Mouse (Mus musculus) cerebellum, adult (tissue): ENCODE measurements at regions not wholly inside any gene's neighbourhood (a gene's known extent, or its start where the extent isn't known, plus 50 kb on each side); places are given as distances from the start of the nearest gene placed in this dataset.
A peak's percentile ranks its signal among the peaks of the same experiment; 100 is the strongest.

Source experiments
- ATAC-seq: cut with Nextera tagmentation; 2 replicates; pipeline ENCODE4 v1.9.2; 2017; ENCODE audit warnings: mild to moderate bottlenecking, moderate library complexity, mixed read lengths; ENCODE audit not compliant: insufficient number of reproducible peaks, low FRiP score, low TSS enrichment

DNA sequence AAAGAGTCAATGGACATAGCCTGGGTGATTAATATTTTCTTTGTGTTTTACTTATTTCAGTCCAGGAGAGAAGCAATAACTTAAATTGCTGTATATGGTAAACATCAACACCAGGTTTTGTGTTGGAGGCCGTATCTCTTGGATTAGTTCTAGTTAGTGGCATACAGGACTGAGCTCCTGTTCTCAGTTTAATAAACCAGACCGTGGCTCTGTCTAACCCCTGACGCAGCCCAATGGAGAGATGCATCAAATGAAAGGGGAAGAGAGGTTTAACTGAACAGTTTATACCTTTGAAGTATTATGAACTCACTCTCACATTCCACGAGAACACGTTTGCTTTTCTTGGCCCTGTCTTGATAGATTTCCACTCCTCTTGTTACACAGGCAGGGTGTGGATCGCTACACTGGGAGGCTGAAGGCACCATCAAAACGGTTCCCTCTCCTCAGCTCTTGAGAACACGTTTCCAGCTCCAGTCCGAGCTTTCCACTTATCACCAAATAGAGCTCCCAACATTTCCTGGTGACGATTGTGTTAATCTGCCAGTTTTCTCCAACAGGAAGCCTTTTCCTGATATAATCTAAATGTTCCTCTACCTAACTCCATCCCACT lies 54.0 kb upstream of the Cerkl start:
- ATAC-seq = no peak

DNA sequence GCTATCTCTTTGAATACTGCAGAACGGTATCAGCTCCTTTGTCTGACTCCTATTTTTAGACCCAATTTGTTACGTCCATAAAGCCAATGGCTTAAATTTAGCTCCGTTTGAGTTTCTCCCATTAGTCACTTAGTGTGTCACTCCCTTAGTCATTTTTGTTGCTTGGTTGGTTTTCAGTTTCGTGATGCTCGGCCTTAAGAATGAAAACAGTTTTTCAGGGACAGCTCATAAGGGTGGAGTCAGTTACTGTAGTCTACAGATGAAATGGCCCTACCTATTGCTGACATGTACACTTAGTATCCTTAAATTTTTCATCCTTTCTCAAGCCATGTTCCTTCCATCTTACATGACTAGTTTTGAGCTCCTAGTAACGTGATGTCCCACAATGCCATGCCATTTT lies 54.5 kb upstream of the Cerkl start:
- ATAC-seq = no peak

DNA sequence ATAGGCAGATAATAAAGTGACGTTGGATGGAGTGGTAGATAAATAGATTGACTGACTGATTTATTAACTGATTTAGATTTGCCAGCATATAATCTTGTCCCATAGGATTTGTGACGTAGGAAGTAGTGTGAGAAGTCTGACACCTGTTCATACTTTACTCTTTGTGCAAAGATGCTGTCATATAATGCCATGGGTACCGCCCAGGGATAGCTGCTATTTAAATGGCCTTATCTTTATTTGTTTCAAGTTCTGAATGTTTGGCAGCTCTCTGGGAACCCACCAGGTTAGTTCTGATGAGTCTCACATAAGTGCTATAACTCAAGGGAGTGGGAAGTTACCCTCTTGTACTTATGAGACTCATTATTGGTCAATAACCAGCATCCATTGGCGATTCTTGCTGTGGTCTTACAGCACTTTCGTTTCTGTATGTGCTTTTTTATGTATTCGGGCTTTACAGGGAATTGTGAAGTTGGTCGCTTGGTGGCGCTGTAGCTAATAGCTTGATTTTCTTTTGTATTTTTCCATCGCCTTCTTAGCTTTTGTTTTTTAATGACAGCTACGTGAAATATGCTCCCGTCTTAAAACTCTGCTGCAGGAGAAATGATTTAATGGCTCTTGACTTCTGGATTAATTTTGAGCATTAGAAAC lies 55.2 kb upstream of the Cerkl start:
- ATAC-seq = peak; percentile 75

DNA sequence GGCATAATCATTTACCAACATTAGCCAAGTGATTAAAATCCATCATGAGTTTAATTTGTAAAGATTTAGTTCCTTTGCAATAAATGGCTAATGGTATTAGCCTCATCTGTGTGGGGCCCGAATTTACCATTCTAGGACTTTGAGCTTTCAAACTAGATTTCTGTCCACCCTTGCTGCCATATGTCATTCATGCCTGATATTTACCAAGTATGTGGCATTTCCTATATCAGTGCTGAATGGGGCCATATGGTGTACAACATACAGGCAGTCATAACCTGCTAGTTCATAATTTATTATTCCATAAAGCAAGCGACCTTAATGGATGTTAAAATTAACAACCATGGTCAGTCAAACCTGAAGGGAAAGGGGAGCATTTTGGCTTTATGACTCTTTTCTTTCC lies 55.8 kb upstream of the Cerkl start:
- peak; percentile 52; the same call in 1 of the 2 replicates for ATAC-seq

DNA sequence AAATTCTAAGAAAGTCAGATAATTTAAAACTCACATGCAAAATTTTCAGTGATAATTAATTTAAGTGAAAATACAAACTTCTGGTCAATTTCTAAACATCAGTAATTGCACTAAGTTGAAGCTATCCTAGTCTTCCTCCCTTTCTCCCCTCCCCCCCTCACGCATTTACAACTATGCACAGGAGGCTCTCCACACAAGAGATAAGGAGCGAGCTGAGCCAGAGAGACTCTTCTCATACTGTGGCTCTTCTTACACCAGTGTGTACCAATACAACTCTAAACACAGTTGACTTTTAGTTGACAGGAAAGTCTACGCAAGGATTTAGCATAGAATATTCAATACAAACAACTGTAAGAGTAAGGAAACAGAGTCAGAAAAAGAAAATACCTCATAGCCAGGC lies 57.1 kb upstream of the Cerkl start:
- no peak for ATAC-seq

DNA sequence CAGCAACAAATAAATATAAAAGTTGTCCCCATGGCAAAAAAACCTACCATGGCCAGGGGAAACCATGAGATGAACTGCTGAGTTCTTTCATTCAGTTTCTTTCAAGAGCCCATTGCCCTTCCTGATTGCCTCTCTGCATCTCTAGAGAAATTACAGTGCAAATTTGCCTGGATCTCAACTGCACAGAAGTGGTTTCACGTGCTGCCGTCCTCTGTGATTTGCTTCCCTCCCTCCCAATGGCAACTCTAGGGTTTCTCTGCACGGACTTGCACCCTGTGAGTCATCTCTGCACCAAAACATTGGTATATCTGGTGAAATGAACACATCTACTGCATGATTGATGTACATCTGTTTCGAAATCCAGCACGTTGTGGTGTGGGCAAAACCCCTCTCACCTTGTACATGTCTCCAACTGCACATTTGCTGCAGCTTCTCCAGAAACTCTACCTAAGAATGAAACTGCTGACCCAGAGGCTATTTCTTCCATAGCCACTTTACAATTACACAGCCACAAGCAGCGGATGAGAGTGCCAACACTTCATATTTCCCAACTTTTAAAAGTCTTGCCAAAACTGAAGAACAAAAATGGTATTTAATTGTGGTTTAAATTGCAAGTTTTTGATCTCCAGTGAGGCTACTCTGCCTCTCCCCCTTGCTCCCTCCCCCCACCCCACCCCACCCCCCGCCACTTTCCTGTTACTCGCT lies 61.6 kb upstream of the Cerkl start:
- no peak for ATAC-seq

DNA sequence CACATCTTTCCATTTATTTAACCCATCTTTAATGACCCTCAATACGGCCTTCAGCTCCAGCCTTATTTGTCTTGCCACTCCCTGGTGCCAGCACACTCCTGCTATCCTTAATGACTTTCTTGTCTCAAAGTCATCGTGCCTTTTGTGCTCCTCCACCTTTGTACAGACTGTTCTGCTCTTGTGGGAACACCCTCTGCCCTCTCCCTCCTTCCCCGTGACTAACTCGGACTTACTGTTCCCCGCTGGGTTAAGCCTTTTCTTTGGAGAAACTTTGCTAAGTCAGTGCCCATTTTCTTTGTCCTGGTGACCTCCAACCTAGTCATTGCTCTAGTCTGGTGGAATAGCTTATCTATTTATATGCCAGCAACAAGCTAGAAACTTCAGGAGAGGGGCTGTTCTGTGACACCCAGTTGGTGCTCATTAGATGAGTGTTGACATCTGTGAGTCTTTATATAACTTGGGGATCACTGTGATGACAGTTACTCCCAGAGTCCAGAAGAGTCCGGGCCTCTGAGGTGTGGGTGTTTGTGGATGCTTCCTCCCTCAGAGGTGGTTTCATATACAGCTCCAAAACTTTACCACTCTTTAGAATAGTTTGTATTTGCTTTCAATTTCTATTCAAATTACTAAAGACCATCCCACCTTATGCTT lies 63.3 kb upstream of the Cerkl start:
- ATAC-seq = no peak

DNA sequence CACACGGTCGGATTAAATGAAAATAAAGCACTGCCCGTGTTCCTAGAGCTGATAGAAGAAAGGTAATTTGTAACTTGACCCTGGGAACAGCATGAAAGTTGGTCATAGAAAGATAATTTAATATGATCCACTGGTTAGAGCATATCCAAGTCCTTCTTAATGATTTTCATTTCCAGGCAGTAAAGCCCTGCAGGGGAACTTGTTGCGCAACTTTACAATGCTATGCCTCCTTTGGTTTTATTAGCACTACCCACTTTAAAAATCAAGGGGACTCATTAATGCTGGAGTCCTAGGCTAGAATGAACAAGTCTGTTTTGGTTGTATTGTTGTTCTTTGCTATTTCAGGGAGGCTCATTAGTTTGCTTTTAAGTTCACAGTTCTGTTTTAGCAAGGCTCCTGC lies 66.9 kb upstream of the Cerkl start:
- no peak for ATAC-seq

DNA sequence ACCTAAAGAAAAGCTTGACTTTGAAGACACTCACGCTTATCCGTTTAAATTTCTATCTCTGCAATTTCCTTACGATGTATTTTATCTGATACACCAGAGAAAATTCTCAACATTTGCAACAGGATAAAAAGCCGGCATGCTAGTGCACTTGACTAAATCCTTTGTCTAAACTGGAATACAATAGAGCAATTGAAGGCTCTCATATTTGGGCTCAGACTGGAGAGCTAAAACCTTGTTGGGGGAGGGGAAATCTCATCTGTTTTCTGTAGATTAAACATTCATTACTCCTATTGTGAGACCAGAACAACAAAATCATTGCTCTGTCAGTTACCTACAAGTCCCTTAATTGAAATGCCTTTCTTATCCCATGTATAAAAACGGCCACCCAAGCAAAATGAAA lies 70.9 kb upstream of the Cerkl start:
- no peak for ATAC-seq

DNA sequence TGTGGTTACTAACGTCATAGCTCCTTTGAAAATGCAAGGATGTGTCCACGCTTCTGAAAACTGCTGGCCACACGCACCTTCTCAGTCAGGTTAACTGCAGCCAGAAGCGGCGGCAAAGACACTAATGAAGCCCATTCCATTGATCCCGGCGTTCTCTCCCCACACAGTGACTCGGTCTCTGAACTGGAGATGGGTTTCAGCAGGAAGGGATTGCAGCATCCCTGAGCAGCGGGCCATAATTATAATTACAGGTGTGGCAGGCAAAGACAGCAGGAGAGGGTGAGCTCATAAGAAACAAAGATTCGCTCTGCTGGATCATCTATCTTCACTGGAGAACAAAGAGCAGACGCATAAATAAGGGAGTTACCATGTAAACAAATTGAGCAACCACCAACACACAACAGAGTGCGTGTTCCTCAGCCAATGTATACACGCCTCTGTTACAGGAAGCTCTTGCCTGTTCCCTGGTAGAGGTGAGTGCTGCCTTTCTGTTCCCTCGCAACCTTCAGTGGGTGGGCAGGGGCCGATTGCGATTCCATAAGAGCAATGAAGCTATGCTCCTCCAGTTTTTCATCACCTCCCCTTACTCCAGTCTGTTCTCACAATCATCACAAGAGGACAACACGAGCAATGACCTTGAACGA lies 71.9 kb upstream of the Cerkl start:
- ATAC-seq = no peak

DNA sequence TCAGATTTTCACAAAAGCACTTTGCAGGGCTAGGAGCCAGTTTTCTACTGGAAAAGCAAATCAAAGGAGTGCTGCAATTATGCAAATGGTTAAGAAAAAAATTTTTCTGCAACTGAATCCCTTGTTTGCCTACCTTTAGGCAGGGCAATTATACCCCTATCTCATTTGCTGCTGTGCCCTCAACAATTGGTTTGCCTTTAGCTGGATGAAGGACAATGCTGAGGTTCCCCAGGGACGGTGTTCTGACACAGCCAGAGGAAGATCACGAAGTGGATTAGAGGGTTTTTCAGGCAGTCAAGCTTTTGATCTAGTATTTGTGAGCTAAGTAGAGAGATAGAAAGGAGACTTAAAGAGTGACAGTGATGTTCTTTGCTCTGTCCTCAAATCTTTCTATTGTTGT lies 72.6 kb upstream of the Cerkl start:
- no peak for ATAC-seq

DNA sequence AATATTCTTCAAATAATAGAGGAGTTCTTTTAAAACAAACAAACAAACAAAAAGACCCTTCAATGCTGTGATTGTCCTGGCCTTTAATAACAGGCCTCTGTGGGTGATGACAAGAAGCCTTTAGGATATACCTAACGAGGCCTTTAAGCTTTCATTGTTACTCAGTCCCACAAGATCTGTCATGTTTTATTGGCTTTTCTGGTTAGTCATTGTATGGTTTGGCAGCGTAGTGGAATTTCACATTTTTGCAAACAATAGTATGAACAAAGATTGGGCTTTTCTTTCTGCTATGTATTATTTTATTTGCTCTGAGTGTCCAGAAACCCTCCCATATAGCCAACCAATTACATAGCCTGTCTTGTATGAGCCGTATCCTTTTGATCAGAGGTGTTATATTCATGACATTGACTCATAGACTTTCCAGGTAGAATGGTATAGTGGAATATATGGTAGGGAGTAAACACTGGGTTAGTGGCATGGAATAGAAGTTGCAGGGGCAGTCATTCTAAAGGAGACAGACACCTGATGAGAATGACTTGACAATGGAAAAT lies 76.1 kb upstream of the Cerkl start:
- no peak for ATAC-seq

DNA sequence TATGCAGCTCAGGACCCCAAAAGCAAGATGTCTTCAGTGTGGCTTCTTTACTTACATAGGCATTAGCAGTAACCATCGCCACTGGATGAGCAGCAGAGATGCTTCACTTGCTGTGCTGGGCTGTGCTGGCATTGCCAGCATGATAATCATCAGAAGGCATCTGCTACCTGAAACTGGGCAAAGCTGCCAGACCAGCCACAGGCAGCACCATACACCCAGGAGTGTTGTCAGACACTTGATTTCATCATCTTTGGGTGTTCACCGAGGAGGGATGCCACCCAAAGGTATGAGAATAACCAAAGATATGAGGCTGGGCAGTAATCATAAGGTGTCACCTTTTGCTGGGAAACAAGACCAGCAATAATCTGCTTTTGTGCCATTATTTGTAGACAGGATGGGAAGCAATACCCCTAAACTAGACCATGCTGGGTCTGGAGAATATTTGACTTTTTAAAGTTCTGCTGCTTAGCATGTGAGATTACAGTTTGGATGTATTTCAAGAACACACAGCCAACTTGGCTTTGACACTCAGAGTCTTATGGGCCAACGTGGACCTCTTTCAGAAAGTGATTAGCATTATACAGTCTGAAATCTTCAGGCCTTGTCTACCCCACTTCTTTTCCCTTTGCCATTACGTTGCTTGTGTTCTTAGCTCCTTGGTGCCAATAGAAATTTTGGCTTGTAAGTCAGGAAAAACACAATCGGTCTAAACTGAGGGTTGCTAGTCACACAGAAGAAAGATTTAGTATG lies 80.7 kb upstream of the Cerkl start:
- ATAC-seq = peak; percentile 68

DNA sequence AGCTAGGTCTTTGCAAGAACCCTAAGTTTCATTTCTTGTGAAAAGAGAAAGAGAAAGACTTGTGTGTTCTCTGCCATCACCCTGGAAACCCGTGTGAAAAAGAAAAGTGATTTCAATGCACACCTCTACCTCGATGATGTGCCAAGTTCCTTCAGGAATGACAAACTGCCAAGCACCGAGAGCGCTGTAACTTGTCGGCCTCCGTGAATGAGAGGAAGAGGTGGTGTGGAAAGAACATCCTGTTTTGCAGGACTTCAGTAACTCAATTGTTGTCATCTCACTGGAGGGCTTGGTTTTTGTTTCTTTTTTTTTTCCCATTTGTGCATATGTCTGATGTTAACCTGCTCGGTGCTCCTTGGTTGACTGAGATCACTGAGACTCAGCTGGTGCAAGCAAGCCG lies 83.8 kb upstream of the Cerkl start:
- ATAC-seq = no peak

DNA sequence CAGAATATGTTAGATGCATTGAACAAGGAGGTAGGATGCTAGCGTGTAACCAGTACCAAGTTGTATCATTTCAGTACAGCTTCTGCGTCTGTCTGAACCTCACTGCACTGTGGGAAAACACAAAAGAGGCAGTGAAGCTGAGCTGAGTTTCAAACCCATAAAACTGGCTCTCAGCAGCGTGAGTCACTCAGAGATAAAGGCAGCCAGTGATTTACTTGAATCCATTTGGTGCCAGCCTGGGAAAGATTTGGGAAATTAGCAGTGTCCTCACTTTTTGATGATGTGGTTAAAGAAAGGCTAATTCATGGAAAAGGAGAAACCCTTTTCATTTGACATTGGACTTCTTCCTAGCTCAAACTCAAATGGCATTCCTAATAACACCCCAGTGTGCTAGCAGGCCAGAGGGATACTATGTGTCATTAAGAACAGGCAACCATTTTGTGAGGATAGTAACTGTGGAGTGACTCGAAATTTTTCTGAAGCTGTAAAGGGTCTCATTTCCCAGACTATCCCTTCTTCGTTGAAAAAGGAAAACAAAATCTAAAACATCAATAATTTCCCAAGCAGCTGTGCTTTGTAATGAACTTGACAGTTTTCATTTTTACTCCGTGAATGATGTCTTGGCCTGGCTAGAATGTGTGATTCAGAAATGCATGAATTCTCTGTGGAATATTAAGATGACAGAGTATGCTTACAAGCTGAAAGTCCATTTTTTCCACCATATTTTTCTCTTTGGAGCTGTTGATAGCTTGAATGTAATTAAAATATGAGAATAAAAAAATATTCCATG lies 85.8 kb upstream of the Cerkl start:
- ATAC-seq = no peak

DNA sequence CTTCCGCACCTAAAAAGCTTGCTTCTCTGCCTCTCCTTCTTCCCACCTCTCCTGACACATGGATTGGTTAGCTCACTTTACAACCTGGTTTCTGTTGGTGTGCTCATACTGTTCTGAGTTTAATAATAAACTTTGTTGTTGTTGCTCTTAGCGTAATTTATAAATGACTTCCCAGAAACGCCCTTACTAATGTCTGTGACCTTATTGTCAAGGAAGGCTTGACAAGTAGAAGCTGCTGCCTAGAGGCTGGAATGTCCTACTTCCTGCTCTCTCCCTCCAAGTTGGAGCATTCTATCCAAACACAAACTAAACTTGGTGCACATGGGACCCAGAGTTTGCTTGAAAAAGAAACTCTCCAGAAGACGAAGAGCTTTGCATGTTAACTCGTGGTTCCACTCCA lies 86.9 kb upstream of the Cerkl start:
- ATAC-seq = no peak

DNA sequence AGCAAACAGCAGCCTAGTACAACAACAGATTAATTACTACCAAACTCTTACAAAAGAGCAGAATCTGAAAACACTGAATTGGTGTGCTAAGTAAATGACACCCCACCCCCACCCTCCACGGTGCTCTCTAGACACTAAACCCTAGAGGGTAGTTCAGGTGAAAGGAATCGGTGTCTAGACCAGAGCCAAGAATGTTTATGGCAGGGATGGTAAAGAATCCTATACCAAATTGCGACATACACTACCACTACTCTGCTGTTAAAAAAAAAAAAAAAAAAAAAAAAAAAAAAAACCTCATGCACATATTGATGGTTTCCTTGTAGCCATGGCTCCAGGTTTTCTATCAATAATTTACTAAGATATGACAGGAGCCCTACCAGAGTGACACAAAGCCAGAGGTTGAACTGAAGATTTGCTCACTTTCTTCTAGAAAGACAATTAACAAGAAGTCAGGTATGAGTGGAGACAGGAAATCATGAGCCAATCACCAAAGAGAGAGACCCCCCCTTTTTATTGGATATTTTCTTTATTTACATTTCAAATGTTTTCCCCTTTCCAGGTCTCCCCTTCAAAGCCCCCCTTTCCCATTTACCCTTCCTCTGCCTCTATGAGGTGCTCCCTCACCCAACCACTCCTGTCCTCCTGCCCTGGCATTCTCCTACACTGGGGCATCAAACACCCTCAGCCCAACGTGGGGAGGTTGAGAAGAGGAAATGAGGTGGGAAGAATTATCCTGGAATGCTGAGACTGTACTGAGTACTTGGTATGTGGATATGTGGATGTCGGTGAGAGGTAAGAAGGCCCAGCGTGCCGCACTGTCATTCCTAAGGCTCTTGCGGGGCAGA lies 87.6 kb upstream of the Cerkl start:
- no peak for ATAC-seq

DNA sequence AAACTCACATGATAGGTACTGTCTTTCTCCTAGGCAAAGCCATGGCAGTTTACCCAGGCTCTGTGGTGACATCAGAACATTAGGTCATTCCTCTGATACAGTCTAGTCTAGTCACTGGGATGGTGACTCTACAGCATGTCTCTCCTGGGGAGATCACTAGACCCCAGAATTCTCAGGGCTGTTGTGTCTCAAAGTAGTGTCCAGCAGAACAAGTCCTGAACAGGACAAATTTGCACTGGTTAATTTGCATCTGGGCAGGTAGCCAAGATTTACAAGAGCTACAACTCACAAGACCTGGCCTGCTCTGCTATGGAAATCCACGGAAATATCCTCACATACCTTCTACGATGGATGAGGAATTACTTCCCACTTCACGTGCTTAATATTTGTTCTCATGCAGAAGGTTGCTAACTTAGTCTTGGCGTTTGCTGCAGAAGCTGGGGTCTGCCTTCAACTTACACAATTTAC lies 88.2 kb upstream of the Cerkl start:
- ATAC-seq = no peak
